Mouse (Mus musculus) left cerebral cortex, adult 2 months (tissue): Measurements from ENCODE around the gene Exosc5. TPM values are rescaled to one million over a fixed set of nuclear protein-coding genes. Genes with fewer than 3 reads are reported as not detected.
A peak's percentile ranks its signal among the peaks of the same experiment; 100 is the strongest.

Experiments used
- DNase-seq, 2 experiments: peaks; one replicate each; pipeline ENCODE4 v3.0.0; 2021 to 2022; ENCODE audit warnings: low spot score in 2 of 2, mixed read lengths in 1 of 2; ENCODE audit errors: extremely low spot score in 1 of 2
- H3K27ac ChIP-seq: fragments of 200-600 bp; 2 replicates; pipeline ENCODE4 v1.8.1; 2022
- H3K4me3 ChIP-seq: fragments of 200-600 bp; 2 replicates; pipeline ENCODE4 v1.8.1; 2022
- CTCF ChIP-seq: fragments of 200-600 bp; IDR thresholded peaks from 2 replicates; pipeline ENCODE4 v1.8.1; 2022; ENCODE audit warnings: antibody characterized with exemption, mild to moderate bottlenecking, moderate library complexity
- intact Hi-C: fragments of 180-260 bp; cut with DNase I; formaldehyde crosslinking; loops from one replicate; pipeline ENCODE4 v1.15.1; 2025
- total RNA-seq, 2 experiments: library from RNA; stranded (reverse); gene quantifications; 2 replicates each; pipeline ENCODE4 v1.2.3; 2021

The Exosc5 gene
- total RNA-seq, 2 experiments from 2014 or later, result 23.3 to 24.0 TPM

DNA sequence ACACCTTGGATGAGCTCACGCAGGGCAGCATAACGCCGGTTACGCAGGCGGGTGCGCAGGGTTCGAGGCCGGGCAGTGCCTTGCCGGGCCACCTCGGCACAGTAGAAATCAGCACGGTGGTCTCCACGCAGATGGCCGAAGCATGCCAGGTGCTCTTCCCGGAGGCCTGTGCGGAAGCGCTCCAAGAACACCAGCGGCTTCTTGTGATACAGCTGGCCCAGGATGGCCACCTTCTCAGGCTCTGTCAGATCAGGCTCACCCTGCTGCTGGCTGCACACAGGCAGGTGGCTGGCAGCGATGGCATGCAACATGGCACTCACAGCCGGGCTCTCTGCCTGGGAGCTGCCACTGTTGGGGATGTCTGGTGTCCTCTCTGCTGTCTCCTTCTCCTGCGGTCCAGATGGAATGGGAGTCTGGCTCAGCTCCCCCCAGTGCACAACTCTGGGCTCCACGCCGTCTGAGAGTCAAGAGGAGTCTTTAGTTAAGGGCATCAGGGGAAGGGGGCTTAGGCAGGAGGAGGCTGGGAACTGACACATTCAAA is 56.8 kb downstream of the Exosc5 start:
- intact Hi-C loops, result loop anchor here (5.0 kb wide), 1 partner anchor 36 kb away; the partner anchor contains the start of gene Hnrnpul1
- TF ChIP-seq CTCF, result no peak
- DNase-seq, result no peak
- Histone ChIP-seq H3K4me3 (no peak overlapping the region), H3K27ac (no peak overlapping the region)

DNA sequence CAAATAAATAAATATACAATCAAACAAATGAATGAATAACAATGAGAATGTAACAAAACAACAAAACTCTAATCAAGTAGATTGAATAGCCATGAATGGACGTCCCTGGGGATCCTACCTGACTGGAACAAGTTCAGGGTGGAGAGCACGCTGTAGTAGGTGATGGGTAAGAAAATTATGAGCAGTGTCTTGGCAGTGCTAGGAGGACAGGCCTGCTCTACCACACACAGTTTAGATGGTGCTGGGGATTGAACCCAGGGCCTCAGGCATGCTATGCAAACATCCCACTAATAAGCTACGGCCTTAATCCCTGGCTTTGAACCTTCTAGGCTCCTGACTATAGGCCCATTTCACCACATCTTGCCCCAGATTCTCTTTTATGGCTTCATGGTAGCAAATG is 58.5 kb downstream of the Exosc5 start:
- Histone ChIP-seq H3K4me3 (no peak overlapping the region), H3K27ac (no peak overlapping the region)
- intact Hi-C loops, result loop anchor here (5.0 kb wide), 1 partner anchor 35 kb away; the partner anchor contains the start of gene Hnrnpul1
- DNase-seq, result no peak
- TF ChIP-seq CTCF, result no peak

DNA sequence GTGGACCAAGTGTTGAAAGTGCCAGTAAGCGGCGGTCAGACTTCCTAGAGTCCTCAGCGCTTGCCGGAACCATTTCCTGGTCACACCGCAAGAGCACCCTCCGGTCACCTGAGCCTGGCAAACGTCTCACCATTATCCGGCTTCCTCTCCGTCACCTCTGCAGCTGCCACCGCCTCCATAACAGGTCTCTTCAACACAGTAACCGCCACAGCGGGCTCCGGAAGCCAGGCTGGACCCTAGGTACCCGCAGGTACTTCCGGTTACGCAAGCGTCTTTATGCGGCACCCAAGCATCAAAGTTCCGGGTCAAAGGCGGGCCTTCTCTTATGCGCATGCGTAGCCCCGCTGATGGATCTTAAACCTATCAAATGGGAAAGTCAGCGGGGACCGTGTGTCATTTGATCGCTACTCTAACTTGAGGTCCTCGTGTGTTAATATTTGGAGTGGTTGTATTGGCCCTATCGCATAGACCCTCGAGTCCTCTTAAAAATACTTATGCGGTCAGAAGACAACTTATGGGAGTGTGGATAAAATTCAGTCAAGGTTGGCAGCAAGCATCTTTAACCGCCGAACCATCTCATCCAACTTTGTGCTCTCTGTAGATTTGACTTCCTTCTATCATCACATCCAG is 59.9 kb downstream of the Exosc5 start, which contains the start of gene Ccdc97:
Gene Ccdc97, minus strand, starts transcription at position 301 of the 630 bp plus-strand sequence.
- H3K4me3 ChIP-seq, result peak within 1 kb of the TSS; percentile 71
- DNase-seq, result peak; percentile 91 to 93
- TF ChIP-seq CTCF, result no peak
- intact Hi-C loops, result loop anchor here (1.0 to 5.0 kb wide), 3 partner anchors 32 to 94 kb away; partner anchors contain the start of genes Hnrnpul1 and Tgfb1
- peak within 1 kb of the TSS; percentile 93 for H3K27ac ChIP-seq

DNA sequence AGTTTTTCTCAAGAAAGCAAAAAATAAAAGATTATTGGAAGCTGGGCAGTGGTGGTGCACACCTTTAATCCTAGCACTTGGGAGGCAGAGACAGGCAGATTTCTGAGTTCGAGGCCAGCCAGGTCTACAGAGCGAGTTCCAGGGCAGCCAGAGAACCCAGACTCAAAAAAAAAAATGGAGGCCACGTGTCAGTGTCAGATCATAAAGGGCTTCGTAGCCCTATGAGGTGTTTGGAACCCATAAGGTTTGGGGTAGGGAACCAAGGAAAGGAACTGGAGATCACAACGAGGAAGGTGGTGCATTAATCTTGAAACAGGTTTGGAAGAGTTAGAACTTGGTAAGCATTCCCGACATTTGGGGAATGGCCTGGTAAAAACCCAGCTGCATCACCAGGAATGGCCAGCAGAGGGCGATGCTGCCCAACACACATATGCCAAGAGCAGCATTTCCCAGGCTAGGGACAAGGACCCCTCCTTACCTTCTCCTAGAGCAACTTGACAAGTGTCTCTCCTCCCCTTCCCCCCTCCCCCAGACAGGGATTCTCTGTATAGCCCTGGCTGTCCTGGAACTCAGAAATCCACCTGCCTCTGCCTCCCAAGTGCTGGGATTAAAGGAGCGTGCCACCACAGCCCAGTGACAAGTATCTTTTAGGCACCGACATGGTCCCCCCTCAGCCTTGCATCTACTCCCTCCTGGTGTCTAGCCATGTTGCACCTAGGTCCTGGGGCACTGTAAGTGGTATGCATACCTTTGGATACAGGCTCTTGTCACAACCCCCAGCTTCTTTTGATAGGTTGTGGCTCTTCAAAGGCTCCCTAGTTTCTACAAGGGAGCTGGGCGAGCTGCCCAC is 61.0 kb downstream of the Exosc5 start:
- DNase-seq, result peak; percentile 71 to 86
- TF ChIP-seq CTCF, result peak; percentile 93
- intact Hi-C loops, result loop anchor here (1.0 to 5.0 kb wide), 3 partner anchors 32 to 95 kb away; partner anchors contain the start of genes Hnrnpul1 and Tgfb1
- Histone ChIP-seq H3K4me3 (no peak overlapping the region), H3K27ac (peak overlapping the region; percentile 93; the same call in 1 of the 2 replicates)

DNA sequence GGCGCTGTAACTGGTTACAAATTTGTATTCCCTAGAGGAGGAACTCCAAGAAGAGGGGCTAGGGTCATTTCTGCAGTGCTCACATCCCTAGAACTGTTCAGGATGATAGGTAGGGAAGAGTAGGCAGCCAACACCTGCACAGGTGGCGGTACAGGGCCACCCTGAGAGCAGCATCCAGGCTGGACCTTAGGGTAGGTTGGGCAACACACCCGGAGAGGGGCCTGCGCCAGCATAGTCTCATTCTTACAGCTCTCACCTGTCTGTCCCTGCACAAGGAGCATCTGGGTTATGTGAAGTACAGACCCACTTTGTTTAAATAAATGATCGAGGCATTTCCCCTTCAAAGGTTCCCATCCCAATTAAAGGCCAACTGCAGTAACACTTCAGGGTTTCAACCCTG is 61.8 kb downstream of the Exosc5 start:
- no peak overlapping the region for H3K4me3 ChIP-seq
- intact Hi-C loops, result no loop called here
- no peak for TF ChIP-seq CTCF
- no peak overlapping the region for H3K27ac ChIP-seq
- no peak for DNase-seq

Other genes with a start within 250 kb of the Exosc5 start
- not detected for gene Cxcl17, start 246.3 kb upstream of the Exosc5 start, total RNA-seq
- gene Ceacam1, start 181.6 kb upstream of the Exosc5 start, total RNA-seq, result 1 to 10 TPM; 3.1 to 4.1 TPM
- gene Ceacam2, start 119.3 kb upstream of the Exosc5 start, total RNA-seq, result under 1 TPM; 0.35 to 0.68 TPM
- gene Erich4, start 43.3 kb upstream of the Exosc5 start, total RNA-seq, result not detected
- 10 to 100 TPM; 51.0 to 55.7 TPM for gene Dmac2, start 39.8 kb upstream of the Exosc5 start, total RNA-seq
- gene B3gnt8, start 32.5 kb upstream of the Exosc5 start, total RNA-seq, result under 1 TPM; 0.65 to 0.68 TPM
- 10 to 100 TPM; 32.9 to 33.9 TPM for gene Bckdha, start 183 bp upstream of the Exosc5 start, total RNA-seq
- gene Tmem91, start 16.0 kb downstream of the Exosc5 start, total RNA-seq, result 10 to 100 TPM; 20.7 to 29.4 TPM
- 10 to 100 TPM; 21.3 to 25.9 TPM for gene B9d2, start 21.6 kb downstream of the Exosc5 start, total RNA-seq
- gene Tgfb1, start 27.8 kb downstream of the Exosc5 start, total RNA-seq, result 10 to 100 TPM in 1 of 2 experiments, 1 to 10 TPM in 1; 7.3 to 10.7 TPM
- gene Ccdc97, start 59.9 kb downstream of the Exosc5 start, total RNA-seq, result 10 to 100 TPM; 65.4 to 66.5 TPM
- 100 to 1,000 TPM in 1 of 2 experiments, 10 to 100 TPM in 1; 96.5 to 101 TPM for gene Hnrnpul1, start 95.6 kb downstream of the Exosc5 start, total RNA-seq
- gene Axl, start 129.5 kb downstream of the Exosc5 start, total RNA-seq, result 10 to 100 TPM; 33.2 to 40.5 TPM
- gene Cyp2s1, start 157.7 kb downstream of the Exosc5 start, total RNA-seq, result 1 to 10 TPM; 3.2 to 4.2 TPM
- gene Cyp2b10, start 238.5 kb downstream of the Exosc5 start, total RNA-seq, result under 1 TPM in 1 of 2 experiments, not detected in 1; 0.18 TPM